Mouse (Mus musculus) layer of hippocampus, adult 18-20 months (tissue): ENCODE measurements around the gene Apc2. TPM values are rescaled to one million over a fixed set of nuclear protein-coding genes. Genes with fewer than 3 reads are reported as not detected.

ENCODE experiments used
- DNase-seq, 2 experiments: peaks; one replicate each; pipeline ENCODE4 v3.0.0; 2022; ENCODE audit warnings: low spot score in 2 of 2
- total RNA-seq, 2 experiments: library from RNA; stranded (reverse); gene quantifications; 2 replicates each; pipeline ENCODE4 v1.2.3; 2021

Gene Apc2
- total RNA-seq, 2 experiments from 2014 or later, result 94.5 to 95.5 TPM

GRCm38 (mm10) chr10:80292251-80293146, 3.3 kb upstream of the Apc2 start, which contains the start of gene Rps15:
Gene Rps15 (plus strand): TSS chr10:80292453.
- DNase-seq, result peak; percentile 89 to 94

DNA sequence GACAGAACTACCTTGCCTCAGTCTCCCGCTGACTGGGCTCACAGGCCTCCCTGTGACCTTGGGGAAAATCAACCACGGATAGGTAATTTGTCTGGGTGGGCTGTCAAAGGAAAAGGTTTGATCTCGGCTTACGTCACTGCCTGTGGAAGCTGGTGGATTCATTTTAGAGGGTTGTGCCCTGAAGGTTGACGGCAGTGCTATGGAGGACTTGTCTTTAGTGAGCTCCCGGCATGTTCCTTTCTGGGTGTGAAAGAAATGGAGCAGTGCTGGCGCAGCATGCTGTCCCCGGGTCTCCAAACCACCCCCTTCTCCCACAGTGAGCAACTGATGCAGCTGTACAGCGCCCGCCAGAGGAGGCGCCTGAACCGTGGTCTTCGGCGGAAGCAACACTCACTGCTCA, 2.5 kb upstream of the Apc2 start:
- DNase-seq, result no peak

GRCm38 (mm10) chr10:80294311-80294710, 1.5 kb upstream of the Apc2 start:
- DNase-seq, result no peak

GRCm38 (mm10) chr10:80294788-80295303, 931 bp upstream of the Apc2 start:
- no peak for DNase-seq

- DNase-seq, result no peak
These were observed 1.0 kb downstream of the Apc2 start for GRCm38 (mm10) chr10:80296824-80297223.

GRCm38 (mm10) chr10:80297526-80298133, 1.9 kb downstream of the Apc2 start:
- DNase-seq, result no peak

GRCm38 (mm10) chr10:80298571-80299281, 2.9 kb downstream of the Apc2 start:
- peak; percentile 92 to 93 for DNase-seq

DNA sequence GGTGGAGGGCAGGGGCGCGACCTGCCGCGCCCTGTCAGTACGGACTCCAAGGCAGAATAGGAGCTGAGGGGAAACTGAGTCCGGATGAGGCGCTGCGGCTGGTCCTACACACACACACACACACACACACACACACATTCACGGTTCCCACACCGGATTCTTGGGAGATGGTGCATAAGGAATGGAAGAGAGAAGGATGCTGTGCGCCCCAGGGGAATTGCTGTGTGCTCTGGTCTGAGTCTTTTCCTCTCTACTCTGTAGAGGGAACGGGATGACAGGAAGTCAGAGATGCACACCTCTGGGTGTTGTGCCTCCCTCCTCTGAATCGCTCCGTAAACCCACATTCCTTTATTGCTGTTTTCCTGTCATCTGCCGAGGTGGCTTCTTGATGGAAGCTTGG, 3.5 kb downstream of the Apc2 start:
- DNase-seq, result no peak

DNA sequence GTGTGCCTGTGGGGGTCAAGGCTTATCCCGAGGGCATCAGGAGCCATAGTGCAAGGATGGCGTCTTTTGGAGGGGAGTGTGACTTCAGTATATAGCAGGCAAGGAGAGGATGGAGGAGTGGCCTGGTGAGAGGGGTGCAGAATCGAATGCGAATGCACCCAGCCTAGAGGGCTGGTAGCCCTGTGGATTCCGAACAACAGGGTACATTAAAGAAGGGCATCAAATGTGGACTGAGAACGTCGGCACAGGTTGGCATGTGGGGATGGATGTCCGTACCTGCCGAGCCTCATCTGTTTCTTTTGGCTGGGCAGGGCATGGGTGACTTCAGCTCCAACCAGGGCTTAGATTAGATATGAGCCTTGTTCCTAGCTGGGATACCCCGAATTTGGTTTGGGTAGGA, 4.0 kb downstream of the Apc2 start:
- no peak for DNase-seq

DNA sequence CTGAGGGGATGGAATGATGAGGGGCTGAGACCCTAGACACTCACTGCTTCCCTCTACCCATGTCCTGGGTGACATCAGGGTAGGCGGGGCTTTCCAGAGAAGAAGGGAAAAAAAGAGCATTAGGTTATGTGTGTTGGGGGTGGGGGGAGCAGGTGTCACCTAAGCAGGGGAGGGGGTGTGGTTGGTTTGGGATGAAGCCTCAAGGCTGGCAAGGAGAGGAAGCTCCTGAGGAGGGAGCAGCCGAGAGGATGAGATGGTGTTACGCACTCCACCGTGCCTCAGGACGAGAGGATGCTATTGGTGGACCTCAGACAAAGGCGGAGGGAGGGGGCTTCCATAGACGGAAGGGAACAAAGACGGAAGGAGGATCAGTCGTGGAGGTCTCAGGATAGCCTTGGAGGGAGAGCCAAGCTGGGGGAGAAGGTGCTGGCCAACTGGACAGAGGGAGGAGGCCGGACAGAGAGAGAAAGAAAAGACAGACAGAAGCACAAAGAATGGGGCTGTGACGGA, 5.0 kb downstream of the Apc2 start:
- DNase-seq, result no peak

- DNase-seq, result no peak
These were observed 5.7 kb downstream of the Apc2 start for GRCm38 (mm10) chr10:80301256-80302081.

DNA sequence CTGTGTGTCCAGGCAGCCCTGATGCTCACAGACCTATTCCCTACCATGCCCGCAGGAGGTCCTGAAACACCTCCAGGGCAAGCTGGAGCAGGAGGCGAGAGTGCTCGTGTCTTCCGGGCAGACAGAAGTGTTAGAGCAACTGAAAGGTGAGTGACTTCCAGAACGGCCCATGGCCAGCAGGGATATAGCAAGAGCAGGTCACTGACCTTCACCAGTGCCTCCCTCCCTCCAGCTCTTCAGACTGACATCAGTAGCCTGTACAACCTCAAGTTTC, 6.2 kb downstream of the Apc2 start:
- no peak for DNase-seq

DNA sequence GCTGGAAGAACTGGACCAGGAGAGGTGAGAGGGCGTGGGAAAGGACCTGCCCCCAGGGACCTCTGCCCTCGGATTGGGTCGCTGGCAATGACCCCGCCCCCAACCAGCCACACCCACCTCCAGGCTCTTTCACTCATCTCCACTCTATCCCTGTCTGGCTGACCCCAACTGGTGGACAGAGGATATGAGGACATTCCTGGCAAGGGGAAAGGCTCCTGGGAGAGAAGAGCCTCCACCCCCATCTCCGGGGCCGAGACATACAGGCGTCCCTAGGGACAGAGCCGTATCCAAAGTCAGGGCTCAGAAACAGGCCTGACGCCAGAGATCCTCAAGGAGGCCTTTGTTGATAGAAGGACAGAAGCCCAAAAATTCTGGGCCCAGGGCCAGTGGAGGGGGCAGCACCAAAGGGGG, 6.7 kb downstream of the Apc2 start:
- DNase-seq, result peak in 1 of 2 experiments; percentile 68

GRCm38 (mm10) chr10:80304458-80304857, 8.7 kb downstream of the Apc2 start:
- no peak for DNase-seq

GRCm38 (mm10) chr10:80304862-80305261, 9.1 kb downstream of the Apc2 start:
- no peak for DNase-seq

- no peak for DNase-seq
These were observed 15.8 kb downstream of the Apc2 start for GRCm38 (mm10) chr10:80311560-80311959.

GRCm38 (mm10) chr10:80312586-80313504, 17.1 kb downstream of the Apc2 start:
- DNase-seq, result no peak

DNA sequence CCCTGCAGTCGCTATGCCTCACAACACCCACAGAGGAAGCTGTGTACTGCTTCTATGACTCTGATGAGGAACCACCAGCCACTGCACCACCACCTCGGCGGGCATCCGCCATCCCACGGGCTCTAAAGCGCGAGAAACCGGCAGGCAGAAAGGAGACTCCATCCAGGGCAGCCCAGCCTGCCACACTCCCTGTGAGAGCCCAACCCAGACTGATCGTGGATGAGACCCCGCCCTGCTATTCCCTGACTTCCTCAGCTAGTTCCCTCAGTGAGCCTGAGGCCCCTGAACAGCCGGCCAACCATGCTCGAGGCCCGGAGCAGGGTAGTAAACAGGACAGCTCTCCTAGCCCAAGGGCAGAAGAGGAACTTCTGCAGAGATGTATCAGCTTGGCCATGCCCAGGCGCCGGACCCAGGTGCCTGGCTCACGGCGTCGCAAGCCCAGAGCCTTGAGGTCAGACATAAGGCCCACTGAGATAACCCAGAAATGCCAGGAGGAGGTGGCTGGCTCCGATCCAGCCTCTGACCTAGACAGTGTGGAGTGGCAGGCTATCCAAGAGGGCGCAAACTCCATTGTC, 17.9 kb downstream of the Apc2 start:
- DNase-seq, result no peak

DNA sequence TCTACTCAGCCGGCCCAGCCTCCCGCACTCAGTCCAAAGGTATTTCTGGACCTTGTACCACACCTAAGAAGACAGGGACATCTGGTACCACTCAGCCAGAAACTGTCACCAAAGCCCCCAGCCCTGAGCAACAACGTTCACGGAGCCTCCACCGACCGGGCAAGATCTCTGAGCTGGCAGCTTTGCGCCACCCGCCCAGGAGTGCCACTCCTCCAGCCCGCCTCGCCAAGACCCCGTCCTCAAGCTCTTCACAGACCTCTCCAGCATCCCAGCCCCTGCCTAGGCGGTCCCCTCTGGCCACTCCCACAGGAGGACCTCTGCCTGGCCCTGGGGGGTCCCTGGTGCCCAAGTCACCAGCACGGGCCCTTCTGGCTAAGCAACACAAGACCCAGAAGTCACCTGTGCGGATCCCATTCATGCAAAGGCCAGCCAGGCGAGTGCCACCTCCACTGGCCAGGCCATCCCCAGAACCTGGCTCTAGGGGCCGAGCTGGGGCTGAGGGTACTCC, 18.8 kb downstream of the Apc2 start:
- DNase-seq, result no peak
